Mouse (Mus musculus): ENCODE measurements at regions not wholly inside any gene's neighbourhood (a gene's known extent, or its start where the extent isn't known, plus 50 kb on each side); places are given as distances from the start of the nearest gene placed in this dataset.

GRCm38 (mm10) chr13:51323058-51323715 lies 85.3 kb upstream of the S1pr3 start:
- Histone ChIP-seq H3K36me3 (replicated peaks; ENCODE audit: control insufficient read depth, insufficient read depth, low read length) (no peaks in the 10 kb centered on the region), H3K4me3 (ENCODE audit: low read depth, low read length) (no peak overlapping the region), H3K9me3 (replicated peaks; ENCODE audit: control insufficient read depth, low read length) (no peaks in the 10 kb centered on the region), H3K4me1 (ENCODE audit: control insufficient read depth, insufficient read depth) (peaks cover 5% of the 10 kb centered on the region), H3K4me2 (ENCODE audit: low read depth, low read length) (no peak overlapping the region), H3K9ac (replicated peaks; ENCODE audit: low read depth, low read length) (no peak overlapping the region), H3K27ac (ENCODE audit: low read depth) (no peak overlapping the region), H3K27me3 (ENCODE audit: control insufficient read depth, insufficient read depth, low read length) (no peaks in the 10 kb centered on the region)
- ATAC-seq (ENCODE audit: insufficient read depth, low read depth): no peak
- 67% methylated on average over 7 of the region's 7 CpGs for WGBS
- TF ChIP-seq EP300 (IDR thresholded peaks at IDR 0.05; ENCODE audit: low read depth) (no peak), CTCF (IDR thresholded peaks at IDR 0.05; ENCODE audit: low read depth) (no peak)
- no peak for DNase-seq (ENCODE audit: low spot score)

DNA sequence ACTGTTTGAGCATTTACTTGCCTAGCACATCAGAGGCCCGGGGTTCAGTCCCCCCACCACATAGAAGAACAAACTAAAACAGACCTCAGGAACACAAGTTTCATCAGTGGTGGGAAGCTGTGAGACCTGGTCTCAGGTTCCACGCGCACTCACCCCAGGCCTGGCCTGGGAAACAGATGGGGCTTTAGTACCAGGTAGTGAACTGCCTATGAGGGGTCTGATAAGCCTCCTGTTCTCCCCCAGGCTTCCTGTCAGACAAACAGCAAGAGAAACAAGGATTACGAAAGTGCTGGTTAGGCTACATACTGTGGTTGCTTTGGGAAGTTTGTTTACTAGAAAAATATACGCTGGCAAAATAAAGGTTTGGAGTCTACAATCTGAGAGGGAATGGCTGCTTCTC lies 83.7 kb upstream of the S1pr3 start:
- Histone ChIP-seq H3K4me2 (ENCODE audit: low read depth, low read length) (no peak overlapping the region), H3K4me3 (ENCODE audit: low read depth, low read length) (no peak overlapping the region), H3K27ac (ENCODE audit: low read depth) (no peak overlapping the region), H3K36me3 (replicated peaks; ENCODE audit: control insufficient read depth, insufficient read depth, low read length) (no peaks in the 10 kb centered on the region), H3K9ac (replicated peaks; ENCODE audit: low read depth, low read length) (no peak overlapping the region), H3K9me3 (replicated peaks; ENCODE audit: control insufficient read depth, low read length) (no peaks in the 10 kb centered on the region), H3K4me1 (ENCODE audit: control insufficient read depth, insufficient read depth) (peaks cover 16% of the 10 kb centered on the region), H3K27me3 (ENCODE audit: control insufficient read depth, insufficient read depth, low read length) (no peaks in the 10 kb centered on the region)
- TF ChIP-seq CTCF (IDR thresholded peaks at IDR 0.05; ENCODE audit: low read depth) (no peak), EP300 (IDR thresholded peaks at IDR 0.05; ENCODE audit: low read depth) (no peak)
- ATAC-seq (ENCODE audit: insufficient read depth, low read depth): no peak
- no peak for DNase-seq (ENCODE audit: low spot score)
- WGBS: 69% methylated on average over 5 of the region's 5 CpGs

DNA sequence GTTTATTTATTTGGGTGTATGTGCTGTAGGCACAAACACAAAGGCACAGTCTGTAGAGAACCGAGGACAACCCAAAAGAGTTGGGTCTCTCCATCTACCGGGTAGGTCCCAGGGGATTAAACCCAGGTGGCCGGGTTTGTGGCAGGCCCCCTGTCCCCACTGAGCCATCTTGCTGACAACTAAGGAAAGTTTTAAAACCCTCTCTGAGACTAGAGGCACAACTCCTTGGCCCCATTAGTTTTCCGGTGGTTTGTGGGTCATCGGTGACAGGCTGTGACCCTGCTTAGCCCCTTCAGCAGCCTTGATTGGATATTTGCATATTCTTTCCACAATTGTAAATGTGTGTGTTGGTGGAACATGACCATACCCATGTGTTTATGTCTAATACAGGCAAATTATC lies 83.1 kb upstream of the S1pr3 start:
- H3K9me3 ChIP-seq (replicated peaks; ENCODE audit: control insufficient read depth, low read length): no peaks in the 10 kb centered on the region
- WGBS: 84% methylated on average over 5 of the region's 5 CpGs
- no peak overlapping the region for H3K4me2 ChIP-seq (ENCODE audit: low read depth, low read length)
- no peak overlapping the region for H3K4me3 ChIP-seq (ENCODE audit: low read depth, low read length)
- H3K27me3 ChIP-seq (ENCODE audit: control insufficient read depth, insufficient read depth, low read length): no peaks in the 10 kb centered on the region
- no peaks in the 10 kb centered on the region for H3K36me3 ChIP-seq (replicated peaks; ENCODE audit: control insufficient read depth, insufficient read depth, low read length)
- H3K9ac ChIP-seq (replicated peaks; ENCODE audit: low read depth, low read length): no peak overlapping the region
- no peak for ATAC-seq (ENCODE audit: insufficient read depth, low read depth)
- H3K27ac ChIP-seq (ENCODE audit: low read depth): no peak overlapping the region
- no peak for DNase-seq (ENCODE audit: low spot score)
- TF ChIP-seq CTCF (IDR thresholded peaks at IDR 0.05; ENCODE audit: low read depth) (no peak), EP300 (IDR thresholded peaks at IDR 0.05; ENCODE audit: low read depth) (no peak)
- H3K4me1 ChIP-seq (ENCODE audit: control insufficient read depth, insufficient read depth): peaks cover 16% of the 10 kb centered on the region

GRCm38 (mm10) chr13:51326128-51326527 lies 82.3 kb upstream of the S1pr3 start:
- Histone ChIP-seq H3K27me3 (ENCODE audit: control insufficient read depth, insufficient read depth, low read length) (no peaks in the 10 kb centered on the region), H3K9ac (replicated peaks; ENCODE audit: low read depth, low read length) (no peak overlapping the region), H3K4me1 (ENCODE audit: control insufficient read depth, insufficient read depth) (peaks cover 16% of the 10 kb centered on the region), H3K27ac (ENCODE audit: low read depth) (no peak overlapping the region), H3K4me2 (ENCODE audit: low read depth, low read length) (no peak overlapping the region), H3K36me3 (replicated peaks; ENCODE audit: control insufficient read depth, insufficient read depth, low read length) (no peaks in the 10 kb centered on the region), H3K9me3 (replicated peaks; ENCODE audit: control insufficient read depth, low read length) (no peaks in the 10 kb centered on the region), H3K4me3 (ENCODE audit: low read depth, low read length) (no peak overlapping the region)
- no peak for ATAC-seq (ENCODE audit: insufficient read depth, low read depth)
- DNase-seq (ENCODE audit: low spot score): no peak
- no peak for TF ChIP-seq CTCF (IDR thresholded peaks at IDR 0.05; ENCODE audit: low read depth)
- no peak for TF ChIP-seq EP300 (IDR thresholded peaks at IDR 0.05; ENCODE audit: low read depth)
- WGBS: 73% methylated on average over 5 of the region's 5 CpGs

DNA sequence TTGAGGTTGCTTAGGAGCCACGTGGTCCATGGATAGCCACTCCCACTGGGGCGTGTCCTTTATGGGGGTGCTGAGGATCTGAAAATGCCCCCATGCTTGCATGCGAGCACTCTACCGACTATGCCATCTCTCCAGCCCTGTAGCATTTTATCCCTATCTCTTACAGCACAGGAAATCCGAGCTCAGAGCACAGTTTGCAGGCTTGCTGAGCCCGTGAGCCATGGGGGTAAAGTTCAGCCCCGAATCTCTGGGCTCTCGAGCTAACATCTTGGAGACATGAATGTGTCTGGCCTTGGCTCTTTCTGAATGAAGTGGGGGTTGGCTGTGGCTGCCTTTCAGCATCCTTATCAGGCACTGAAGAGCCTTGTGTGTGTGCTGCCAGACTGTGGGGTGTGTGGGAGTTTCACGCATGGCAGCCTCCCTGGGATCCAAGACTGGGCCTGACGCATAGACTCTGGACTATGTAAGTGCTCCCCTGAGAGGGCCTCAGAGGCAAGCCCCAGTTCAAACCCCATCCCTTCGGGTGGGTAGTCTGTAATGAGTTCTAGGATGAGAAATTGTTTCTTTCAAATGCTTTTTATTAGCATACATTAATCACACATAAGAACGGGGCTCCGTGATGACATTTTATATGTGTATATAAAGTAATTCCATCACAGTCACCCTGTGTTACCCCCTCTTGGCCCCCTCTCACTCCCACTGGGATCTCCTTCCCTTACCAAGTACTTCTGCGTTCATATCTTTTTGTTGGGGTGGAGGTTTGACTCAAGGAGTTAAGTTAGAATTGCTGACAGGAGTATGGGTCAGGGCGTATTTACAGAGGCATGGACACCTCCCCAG lies 80.1 kb upstream of the S1pr3 start:
- peak; percentile 80 for ATAC-seq (ENCODE audit: insufficient read depth, low read depth)
- no peaks in the 10 kb centered on the region for H3K9me3 ChIP-seq (replicated peaks; ENCODE audit: control insufficient read depth, low read length)
- H3K27me3 ChIP-seq (ENCODE audit: control insufficient read depth, insufficient read depth, low read length): no peaks in the 10 kb centered on the region
- no peak overlapping the region for H3K4me2 ChIP-seq (ENCODE audit: low read depth, low read length)
- DNase-seq (ENCODE audit: low spot score): peak; percentile 47
- no peak for TF ChIP-seq EP300 (IDR thresholded peaks at IDR 0.05; ENCODE audit: low read depth)
- TF ChIP-seq CTCF (IDR thresholded peaks at IDR 0.05; ENCODE audit: low read depth): no peak
- H3K36me3 ChIP-seq (replicated peaks; ENCODE audit: control insufficient read depth, insufficient read depth, low read length): no peaks in the 10 kb centered on the region
- WGBS: 31% methylated on average over 15 of the region's 15 CpGs
- H3K4me3 ChIP-seq (ENCODE audit: low read depth, low read length): no peak overlapping the region
- H3K4me1 ChIP-seq (ENCODE audit: control insufficient read depth, insufficient read depth): peaks cover 16% of the 10 kb centered on the region
- no peak overlapping the region for H3K9ac ChIP-seq (replicated peaks; ENCODE audit: low read depth, low read length)
- H3K27ac ChIP-seq (ENCODE audit: low read depth): no peak overlapping the region
